26 mouse cellular contexts compared by ENCODE assay signal in the genomic region with DNA sequence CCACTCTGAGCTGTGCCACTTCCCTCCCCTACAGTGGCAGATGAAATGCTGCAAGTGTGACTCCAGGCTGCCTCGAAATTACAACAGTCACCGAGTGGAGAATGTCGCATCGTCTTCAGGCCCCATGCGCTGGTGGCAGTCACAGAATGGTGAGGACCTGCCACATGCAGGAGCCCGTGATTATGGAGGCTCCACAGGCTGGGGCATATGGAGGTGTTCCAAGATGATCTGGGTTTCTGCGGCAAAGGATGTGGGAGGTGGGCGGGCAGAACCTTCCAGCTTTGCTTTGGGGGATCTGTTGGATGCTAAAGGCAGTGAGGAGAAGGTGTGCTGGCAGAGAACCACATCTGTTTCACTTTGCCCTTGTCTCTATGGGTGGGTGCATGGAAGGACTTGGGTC. TPM values are rescaled to one million over a fixed set of nuclear protein-coding genes. Genes with fewer than 3 reads are reported as not detected.
"Had no signal": no experiment of that assay in that cellular context is flagged by ENCODE, and none has a peak within 500 bp of the region (broad histone marks: within the 10 kb centered on the region; RNA-seq: fewer than 3 reads in every experiment).

No protein-coding gene starts in this region.

- ATAC-seq: hindbrain, postnatal 0 days; intestine, embryonic 16.5 days; liver, embryonic 12.5 days had no signal

- H3K4me3 ChIP-seq: heart, embryonic 13.5 days; heart, embryonic 15.5 days; hindbrain, embryonic 13.5 days; hindbrain, embryonic 15.5 days; kidney, embryonic 15.5 days; limb, embryonic 13.5 days; limb, embryonic 15.5 days; liver, embryonic 12.5 days had no signal

- H3K4me1 ChIP-seq: limb, embryonic 13.5 days; liver, embryonic 12.5 days had no signal

- H3K36me3 ChIP-seq: heart, embryonic 13.5 days; heart, embryonic 15.5 days; hindbrain, embryonic 13.5 days; hindbrain, embryonic 15.5 days; kidney, embryonic 15.5 days; limb, embryonic 13.5 days; limb, embryonic 15.5 days; liver, embryonic 12.5 days had no signal

- H3K9ac ChIP-seq: heart, embryonic 13.5 days; heart, embryonic 15.5 days; hindbrain, embryonic 13.5 days; hindbrain, embryonic 15.5 days; kidney, embryonic 15.5 days; limb, embryonic 13.5 days; limb, embryonic 15.5 days; liver, embryonic 12.5 days had no signal

- H3K4me2 ChIP-seq: heart, embryonic 11.5 days; heart, embryonic 13.5 days; heart, embryonic 15.5 days; hindbrain, embryonic 13.5 days; hindbrain, embryonic 15.5 days; kidney, embryonic 15.5 days; limb, embryonic 13.5 days; limb, embryonic 15.5 days; liver, embryonic 12.5 days had no signal

- DNase-seq: gastrocnemius, postnatal 14 days; heart, adult 18-20 months; heart, postnatal 14 days; heart, postnatal 36 days; kidney, adult 11 months; kidney, adult 2 months; kidney, adult 9 months; kidney, postnatal 14 days; kidney, postnatal 36 days; layer of hippocampus, adult 9-11 months; layer of hippocampus, postnatal 36 days; left cerebral cortex, postnatal 4 days had no signal

- H3K27ac ChIP-seq: heart, embryonic 13.5 days; heart, embryonic 15.5 days; hindbrain, embryonic 13.5 days; hindbrain, embryonic 15.5 days; hindbrain, postnatal 0 days; kidney, embryonic 15.5 days; kidney, postnatal 0 days; limb, embryonic 13.5 days; limb, embryonic 15.5 days; liver, embryonic 12.5 days had no signal

- H3K27me3 ChIP-seq: heart, embryonic 13.5 days; heart, embryonic 15.5 days; hindbrain, embryonic 13.5 days; hindbrain, embryonic 15.5 days; kidney, embryonic 15.5 days; limb, embryonic 13.5 days; limb, embryonic 15.5 days; liver, embryonic 12.5 days had no signal

- H3K9me3 ChIP-seq: heart, embryonic 13.5 days; heart, embryonic 15.5 days; hindbrain, embryonic 13.5 days; hindbrain, embryonic 15.5 days; kidney, embryonic 15.5 days; limb, embryonic 13.5 days; limb, embryonic 15.5 days; liver, embryonic 12.5 days had no signal

RNA-seq across cellular contexts. Expression of a gene that starts 49.7 kb away (rescaled TPM):
- polyA plus RNA-seq: liver, adult 2 months had no signal

RNA-seq across cellular contexts. Expression of a gene that starts 56.5 kb away (rescaled TPM):
- polyA plus RNA-seq: hindbrain, embryonic 11.5 days; hindbrain, embryonic 13.5 days had no signal
